Mouse (Mus musculus) limb, embryonic 11.5 days (tissue): ENCODE data around the gene Ppt2. TPM values are rescaled to one million over a fixed set of nuclear protein-coding genes. Genes with fewer than 3 reads are reported as not detected.

Experiments used
- ATAC-seq: fragments of 200-750 bp; cut with Nextera tagmentation; 2 replicates; pipeline ENCODE4 v1.8.0; 2017; ENCODE audit warnings: low read depth; ENCODE audit not compliant: insufficient number of reproducible peaks, low FRiP score, low TSS enrichment
- DNase-seq: peaks from one replicate; pipeline ENCODE4 v3.0.0-alpha.2; 2015; ENCODE audit warnings: low spot score
- H3K27ac ChIP-seq: fragments of 300-500 bp; sonication (generic); replicated peaks from 2 replicates; pipeline ENCODE4 v1.5.1; 2014; ENCODE audit warnings: low read depth, mild to moderate bottlenecking, low read length
- H3K27me3 ChIP-seq: fragments of 300-500 bp; sonication (generic); 2 replicates; pipeline ENCODE4 v1.6.1; 2014; ENCODE audit warnings: mild to moderate bottlenecking, low read length, mixed read lengths; ENCODE audit not compliant: control insufficient read depth, insufficient read depth
- H3K36me3 ChIP-seq: fragments of 300-500 bp; sonication (generic); 2 replicates; pipeline ENCODE4 v1.6.1; 2014; ENCODE audit warnings: mild to moderate bottlenecking, low read length, moderate library complexity, mixed read lengths; ENCODE audit not compliant: control insufficient read depth, insufficient read depth
- H3K4me1 ChIP-seq: fragments of 300-500 bp; sonication (generic); 2 replicates; pipeline ENCODE4 v1.6.1; 2014; ENCODE audit warnings: low read length, mixed read lengths; ENCODE audit not compliant: control insufficient read depth, insufficient read depth
- H3K4me2 ChIP-seq: fragments of 300-500 bp; sonication (generic); 2 replicates; pipeline ENCODE4 v1.6.1; 2014; ENCODE audit warnings: low read depth, mild to moderate bottlenecking, moderate library complexity; ENCODE audit not compliant: severe bottlenecking
- H3K4me3 ChIP-seq: fragments of 300-500 bp; sonication (generic); 2 replicates; pipeline ENCODE4 v1.5.1; 2014; ENCODE audit warnings: low read depth, low read length
- H3K9ac ChIP-seq: fragments of 300-500 bp; sonication (generic); 2 replicates; pipeline ENCODE4 v1.6.1; 2014; ENCODE audit warnings: mild to moderate bottlenecking, low read length
- H3K9me3 ChIP-seq: fragments of 300-500 bp; sonication (generic); 2 replicates; pipeline ENCODE4 v1.6.1; 2016; ENCODE audit warnings: low read length; ENCODE audit not compliant: control insufficient read depth
- WGBS: fragments of 180-500 bp; shearing (Covaris S2); extraction: QIAGEN DNeasy Blood & Tissue Kit; methylation state at CpG from one replicate; pipeline ENCODE4 v1.1.7; 2014; 5-methylcytosine and 5-hydroxymethylcytosine counted together
- polyA plus RNA-seq: library from polyadenylated mRNA; unstranded; fragments of >200 nt; fragmentation: Nextera tagmentation; extraction: Ambion mirVana; gene quantifications from 2 replicates; pipeline ENCODE4 v1.2.1, GENCODE M21; 2014

The Ppt2 gene
- polyA plus RNA-seq, 1 experiment from 2014 or later: 26.1 TPM

DNA sequence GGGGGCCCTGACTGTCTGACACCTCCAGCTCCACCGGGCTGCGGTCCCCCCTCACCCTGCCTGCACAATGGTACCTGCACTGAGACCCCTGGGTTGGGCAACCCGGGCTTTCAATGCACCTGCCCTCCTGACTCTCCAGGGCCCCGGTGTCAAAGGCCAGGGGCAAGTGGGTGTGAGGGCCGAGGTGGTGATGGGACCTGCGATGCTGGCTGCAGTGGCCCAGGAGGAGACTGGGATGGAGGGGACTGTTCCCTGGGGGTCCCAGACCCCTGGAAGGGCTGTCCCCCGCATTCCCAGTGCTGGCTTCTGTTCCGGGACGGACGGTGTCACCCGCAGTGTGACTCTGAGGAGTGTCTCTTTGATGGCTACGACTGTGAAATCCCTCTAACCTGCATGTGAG, 45.8 kb downstream of the Ppt2 start:
- Histone ChIP-seq H3K27ac (no peak overlapping the region), H3K27me3 (no peaks in the 10 kb centered on the region), H3K9ac (no peak overlapping the region), H3K4me2 (no peak overlapping the region), H3K9me3 (no peaks in the 10 kb centered on the region), H3K4me3 (no peak overlapping the region), H3K4me1 (0 out of 2 replicates have a peak, but pooled peaks cover 3% of the 10 kb centered on the region), H3K36me3 (no peaks in the 10 kb centered on the region)
- ATAC-seq (no peak), DNase-seq (no peak)
- 81% methylated on average over 12 of the region's 12 CpGs for WGBS

- WGBS: 93% methylated on average over 3 of the region's 3 CpGs
- ATAC-seq: no peak
- Histone ChIP-seq H3K36me3 (no peaks in the 10 kb centered on the region), H3K9ac (no peak overlapping the region), H3K27ac (no peak overlapping the region), H3K4me3 (no peak overlapping the region), H3K9me3 (no peaks in the 10 kb centered on the region), H3K27me3 (no peaks in the 10 kb centered on the region), H3K4me1 (0 out of 2 replicates have a peak, but pooled peaks cover 2% of the 10 kb centered on the region), H3K4me2 (no peak overlapping the region)
- no peak for DNase-seq
Measured at GRCm38 (mm10) chr17:34578070-34578469, 50.2 kb downstream of the Ppt2 start.

DNA sequence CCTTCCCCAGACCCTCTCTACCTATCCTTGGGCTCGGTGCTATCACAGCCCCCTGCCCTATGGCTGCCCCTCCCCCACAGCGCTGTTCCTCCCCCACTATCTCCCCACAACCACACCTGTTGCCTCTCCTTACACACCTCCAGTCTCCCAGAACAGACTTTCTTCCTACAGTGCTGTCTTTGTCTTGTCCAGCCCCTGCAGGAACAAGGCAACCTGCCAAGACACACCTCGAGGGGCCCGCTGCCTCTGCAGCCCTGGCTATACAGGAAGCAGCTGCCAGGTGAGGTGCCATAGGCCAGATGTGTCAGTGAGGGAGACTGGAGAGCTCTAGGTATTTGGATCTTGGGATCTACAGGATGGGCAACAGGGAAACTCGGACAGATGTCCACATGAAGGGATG, 51.7 kb downstream of the Ppt2 start:
- H3K9me3 ChIP-seq: no peaks in the 10 kb centered on the region
- WGBS: 68% methylated on average over 5 of the region's 5 CpGs
- no peak overlapping the region for H3K4me3 ChIP-seq
- 0 out of 2 replicates have a peak, but pooled peaks cover 2% of the 10 kb centered on the region for H3K4me1 ChIP-seq
- H3K27ac ChIP-seq: no peak overlapping the region
- no peaks in the 10 kb centered on the region for H3K27me3 ChIP-seq
- no peak overlapping the region for H3K4me2 ChIP-seq
- no peak overlapping the region; the same call in 1 of the 2 replicates for H3K9ac ChIP-seq
- no peak for DNase-seq
- no peak for ATAC-seq
- no peaks in the 10 kb centered on the region for H3K36me3 ChIP-seq

DNA sequence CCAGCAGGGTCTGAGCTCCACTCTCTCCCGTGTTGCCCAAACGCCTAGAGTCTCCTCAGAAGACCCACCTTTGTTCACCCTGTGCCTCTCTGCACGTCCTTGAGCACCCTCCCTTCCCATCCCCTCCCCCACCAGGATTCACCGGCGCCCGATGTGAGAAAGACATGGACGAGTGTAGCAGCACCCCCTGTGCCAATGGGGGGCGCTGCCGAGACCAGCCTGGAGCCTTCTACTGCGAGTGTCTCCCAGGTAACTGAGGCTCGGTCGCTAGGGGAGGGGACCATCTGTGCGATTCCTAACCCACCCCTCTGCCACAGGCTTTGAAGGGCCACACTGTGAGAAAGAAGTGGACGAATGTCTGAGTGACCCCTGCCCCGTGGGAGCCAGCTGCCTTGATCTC, 55.9 kb downstream of the Ppt2 start:
- no peaks in the 10 kb centered on the region for H3K9me3 ChIP-seq
- WGBS: 12% methylated on average over 15 of the region's 15 CpGs
- no peak overlapping the region for H3K4me3 ChIP-seq
- H3K9ac ChIP-seq: no peak overlapping the region
- no peak for DNase-seq
- ATAC-seq: no peak
- no peaks in the 10 kb centered on the region for H3K27me3 ChIP-seq
- 0 out of 2 replicates have a peak, but pooled peaks cover 2% of the 10 kb centered on the region for H3K4me1 ChIP-seq
- no peak overlapping the region for H3K27ac ChIP-seq
- no peaks in the 10 kb centered on the region; the same call in 1 of the 2 replicates for H3K36me3 ChIP-seq
- H3K4me2 ChIP-seq: no peak overlapping the region

DNA sequence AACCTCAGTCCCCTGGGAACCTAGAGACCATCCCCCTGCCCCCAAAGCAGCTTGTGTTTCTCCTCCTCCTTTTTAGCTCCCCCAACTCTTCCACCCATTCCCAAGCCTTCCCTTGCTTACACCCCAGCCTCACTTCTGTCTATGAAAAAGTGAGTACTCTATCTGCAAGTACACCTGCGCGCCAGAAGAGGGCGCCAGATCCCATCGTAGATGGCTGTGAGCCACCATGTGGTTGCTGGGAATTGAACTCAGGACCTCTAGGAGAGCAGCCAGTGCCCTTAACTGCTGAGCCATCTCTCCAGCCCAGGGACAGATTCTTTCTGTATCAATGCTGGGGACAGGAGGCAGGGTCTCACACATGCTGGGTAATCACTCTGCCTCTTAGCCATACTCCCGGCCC, 56.4 kb downstream of the Ppt2 start:
- Histone ChIP-seq H3K27ac (no peak overlapping the region), H3K4me3 (no peak overlapping the region), H3K4me1 (0 out of 2 replicates have a peak, but pooled peaks cover 2% of the 10 kb centered on the region), H3K4me2 (no peak overlapping the region), H3K36me3 (no peaks in the 10 kb centered on the region; the same call in 1 of the 2 replicates), H3K9me3 (no peaks in the 10 kb centered on the region), H3K9ac (no peak overlapping the region), H3K27me3 (no peaks in the 10 kb centered on the region)
- WGBS: 15% methylated on average over 5 of the region's 5 CpGs
- DNase-seq (no peak), ATAC-seq (no peak)

- ATAC-seq: no peak
- 71% methylated on average over 4 of the region's 4 CpGs for WGBS
Measured at GRCm38 (mm10) chr17:34569919-34570318, 58.4 kb downstream of the Ppt2 start.

GRCm38 (mm10) chr17:34568421-34568820, 59.9 kb downstream of the Ppt2 start:
- Histone ChIP-seq H3K4me1 (peaks cover 14% of the 10 kb centered on the region; the same call in 1 of the 2 replicates), H3K4me2 (no peak overlapping the region), H3K27ac (no peak overlapping the region), H3K36me3 (no peaks in the 10 kb centered on the region; the same call in 1 of the 2 replicates), H3K9me3 (no peaks in the 10 kb centered on the region), H3K9ac (no peak overlapping the region), H3K4me3 (no peak overlapping the region), H3K27me3 (peaks cover 2% of the 10 kb centered on the region)
- DNase-seq (no peak), ATAC-seq (no peak)
- WGBS: 78% methylated on average over 12 of the region's 13 CpGs

More at GRCm38 (mm10) chr17:34569919-34570318, 58.4 kb downstream of the Ppt2 start:
- Histone ChIP-seq H3K4me1 (0 out of 2 replicates have a peak, but pooled peaks cover 2% of the 10 kb centered on the region), H3K9ac (no peak overlapping the region), H3K9me3 (no peaks in the 10 kb centered on the region), H3K36me3 (no peaks in the 10 kb centered on the region; the same call in 1 of the 2 replicates), H3K4me3 (no peak overlapping the region), H3K4me2 (no peak overlapping the region), H3K27me3 (peaks cover 2% of the 10 kb centered on the region), H3K27ac (no peak overlapping the region)
- no peak for DNase-seq

GRCm38 (mm10) chr17:34567311-34567710, 61.0 kb downstream of the Ppt2 start:
- ATAC-seq: no peak
- Histone ChIP-seq H3K9ac (no peak overlapping the region), H3K4me1 (peaks cover 14% of the 10 kb centered on the region; the same call in 1 of the 2 replicates), H3K4me2 (no peak overlapping the region), H3K27me3 (peaks cover 2% of the 10 kb centered on the region), H3K9me3 (no peaks in the 10 kb centered on the region), H3K27ac (no peak overlapping the region), H3K36me3 (no peaks in the 10 kb centered on the region; the same call in 1 of the 2 replicates), H3K4me3 (no peak overlapping the region)
- DNase-seq: no peak
- 66% methylated on average over 9 of the region's 9 CpGs for WGBS
